Mouse (Mus musculus) neural tube, embryonic 15.5 days (tissue): Measurements from ENCODE around the gene Pdia3. TPM values are rescaled to one million over a fixed set of nuclear protein-coding genes. Genes with fewer than 3 reads are reported as not detected.

Experiments
- ATAC-seq: fragments of 200-750 bp; cut with Nextera tagmentation; 2 replicates; pipeline ENCODE4 v1.8.0; 2017; ENCODE audit warnings: mild to moderate bottlenecking, moderate TSS enrichment, moderate library complexity; ENCODE audit not compliant: low FRiP score
- H3K27ac ChIP-seq: fragments of 300-500 bp; sonication (generic); replicated peaks from 2 replicates; pipeline ENCODE4 v1.5.1; 2015; ENCODE audit warnings: mild to moderate bottlenecking, inconsistent platforms
- H3K27me3 ChIP-seq: fragments of 300-500 bp; sonication (generic); replicated peaks from 2 replicates; pipeline ENCODE4 v1.6.1; 2015; ENCODE audit warnings: inconsistent platforms
- H3K36me3 ChIP-seq: fragments of 300-500 bp; sonication (generic); 2 replicates; pipeline ENCODE4 v1.6.1; 2015; ENCODE audit warnings: inconsistent platforms
- H3K4me1 ChIP-seq: fragments of 300-500 bp; sonication (generic); 2 replicates; pipeline ENCODE4 v1.6.1; 2015; ENCODE audit warnings: inconsistent platforms
- H3K4me2 ChIP-seq: fragments of 300-500 bp; sonication (generic); 2 replicates; pipeline ENCODE4 v1.6.1; 2015; ENCODE audit warnings: inconsistent platforms, mild to moderate bottlenecking, moderate library complexity
- H3K4me3 ChIP-seq: fragments of 300-500 bp; sonication (generic); replicated peaks from 2 replicates; pipeline ENCODE4 v1.5.1; 2015; ENCODE audit warnings: mild to moderate bottlenecking, inconsistent platforms
- H3K9ac ChIP-seq: fragments of 300-500 bp; sonication (generic); replicated peaks from 2 replicates; pipeline ENCODE4 v1.6.1; 2015; ENCODE audit warnings: mild to moderate bottlenecking, inconsistent platforms
- H3K9me3 ChIP-seq: fragments of 300-500 bp; sonication (generic); replicated peaks from 2 replicates; pipeline ENCODE4 v1.6.1; 2016; ENCODE audit warnings: inconsistent platforms
- WGBS: fragments of 180-500 bp; shearing (Covaris S2); methylation state at CpG from one replicate; pipeline ENCODE4 v1.1.7; 2015; ENCODE audit warnings: mixed read lengths; 5-methylcytosine and 5-hydroxymethylcytosine counted together
- polyA plus RNA-seq: library from polyadenylated mRNA; unstranded; fragments of >200 nt; fragmentation: Nextera tagmentation; extraction: Ambion mirVana; gene quantifications from 2 replicates; pipeline ENCODE4 v1.2.1, GENCODE M21; 2015

Pdia3 gene
- polyA plus RNA-seq, 1 experiment from 2014 or later, result 400 TPM

- no peak within 1 kb of the TSS for H3K27ac ChIP-seq
- WGBS, result 81% methylated on average over 1 of the region's 1 CpGs
- no peak for ATAC-seq
- peaks cover 25% of the 10 kb centered on the region for H3K27me3 ChIP-seq
- H3K4me1 ChIP-seq, result peaks cover 24% of the 10 kb centered on the region
- peak within 1 kb of the TSS; percentile 62 for H3K4me2 ChIP-seq
- H3K9me3 ChIP-seq, result no peaks in the 10 kb centered on the region
- H3K9ac ChIP-seq, result 0 out of 2 replicates have a peak within 1 kb of the TSS, but pooled peaks have one; percentile 3
- H3K4me3 ChIP-seq, result no peak within 1 kb of the TSS; the same call in 1 of the 2 replicates
- peaks cover 8% of the 10 kb centered on the region for H3K36me3 ChIP-seq
Observed at GRCm38 (mm10) chr2:121444178-121444577, 30.6 kb downstream of the Pdia3 start, which contains the start of gene Ell3. Gene Ell3 (minus strand): TSS chr2:121444278.

- no peaks in the 10 kb centered on the region for H3K9me3 ChIP-seq
- H3K4me1 ChIP-seq, result peaks cover 25% of the 10 kb centered on the region
- H3K36me3 ChIP-seq, result no peaks in the 10 kb centered on the region
- WGBS, result 85% methylated on average over 3 of the region's 3 CpGs
- H3K27me3 ChIP-seq, result peaks cover 25% of the 10 kb centered on the region
- no peak overlapping the region for H3K27ac ChIP-seq
- ATAC-seq, result no peak
- H3K9ac ChIP-seq, result no peak overlapping the region
- no peak overlapping the region for H3K4me3 ChIP-seq
- no peak overlapping the region for H3K4me2 ChIP-seq
Observed at GRCm38 (mm10) chr2:121445117-121445516, 31.5 kb downstream of the Pdia3 start.

- H3K9ac ChIP-seq, result no peak overlapping the region
- peaks cover 15% of the 10 kb centered on the region for H3K27me3 ChIP-seq
- ATAC-seq, result no peak
- no peak overlapping the region for H3K4me2 ChIP-seq
- H3K36me3 ChIP-seq, result peaks cover 4% of the 10 kb centered on the region; the same call in 1 of the 2 replicates
- H3K4me3 ChIP-seq, result no peak overlapping the region
- no peaks in the 10 kb centered on the region for H3K9me3 ChIP-seq
- no peak overlapping the region for H3K27ac ChIP-seq
- H3K4me1 ChIP-seq, result peaks cover 37% of the 10 kb centered on the region
- WGBS, result 88% methylated on average over 4 of the region's 4 CpGs
Observed at GRCm38 (mm10) chr2:121446506-121446905, 32.9 kb downstream of the Pdia3 start.

GRCm38 (mm10) chr2:121447006-121447405 lies 33.4 kb downstream of the Pdia3 start:
- ATAC-seq, result no peak
- WGBS, result 92% methylated on average over 3 of the region's 3 CpGs
- Histone ChIP-seq H3K4me2 (no peak overlapping the region), H3K9me3 (no peaks in the 10 kb centered on the region), H3K36me3 (peaks cover 5% of the 10 kb centered on the region; the same call in 1 of the 2 replicates), H3K4me3 (no peak overlapping the region), H3K9ac (no peak overlapping the region), H3K4me1 (peaks cover 35% of the 10 kb centered on the region), H3K27me3 (peaks cover 10% of the 10 kb centered on the region), H3K27ac (no peak overlapping the region)

- peak overlapping the region; percentile 100 for H3K4me3 ChIP-seq
- H3K27ac ChIP-seq, result peak overlapping the region; percentile 98
- H3K36me3 ChIP-seq, result peaks cover 16% of the 10 kb centered on the region
- peak overlapping the region; percentile 34; the same call in 1 of the 2 replicates for H3K9ac ChIP-seq
- peak overlapping the region; percentile 87 for H3K4me2 ChIP-seq
- no peaks in the 10 kb centered on the region for H3K9me3 ChIP-seq
- peaks cover 26% of the 10 kb centered on the region for H3K4me1 ChIP-seq
- no peak for ATAC-seq
- WGBS, result 19% methylated on average over 9 of the region's 9 CpGs
- H3K27me3 ChIP-seq, result no peaks in the 10 kb centered on the region
Observed at GRCm38 (mm10) chr2:121448136-121448535, 34.6 kb downstream of the Pdia3 start.

- Histone ChIP-seq H3K36me3 (peaks cover 24% of the 10 kb centered on the region), H3K9me3 (no peaks in the 10 kb centered on the region), H3K4me2 (peak within 1 kb of the TSS; percentile 87), H3K27ac (peak within 1 kb of the TSS; percentile 98), H3K9ac (peak within 1 kb of the TSS; percentile 96), H3K27me3 (no peaks in the 10 kb centered on the region), H3K4me3 (peak within 1 kb of the TSS; percentile 100), H3K4me1 (peaks cover 26% of the 10 kb centered on the region)
- peak; percentile 98 for ATAC-seq
- 2% methylated on average over 72 of the region's 74 CpGs for WGBS
Observed at GRCm38 (mm10) chr2:121448739-121449535, 35.4 kb downstream of the Pdia3 start, which contains the start of gene Serf2. Gene Serf2 (plus strand): TSS chr2:121449195.

- peaks cover 24% of the 10 kb centered on the region for H3K36me3 ChIP-seq
- H3K9ac ChIP-seq, result peak overlapping the region; percentile 96
- no peaks in the 10 kb centered on the region for H3K27me3 ChIP-seq
- peak overlapping the region; percentile 100 for H3K4me3 ChIP-seq
- H3K4me1 ChIP-seq, result peaks cover 26% of the 10 kb centered on the region
- H3K9me3 ChIP-seq, result no peaks in the 10 kb centered on the region
- WGBS, result under 1% methylated on average over 46 of the region's 54 CpGs
- ATAC-seq, result peak; percentile 68
- H3K4me2 ChIP-seq, result peak overlapping the region; percentile 87
- peak overlapping the region; percentile 98 for H3K27ac ChIP-seq
Observed at GRCm38 (mm10) chr2:121449545-121450011, 36.0 kb downstream of the Pdia3 start.

- peaks cover 24% of the 10 kb centered on the region for H3K36me3 ChIP-seq
- WGBS, result 2% methylated on average over 7 of the region's 7 CpGs
- H3K4me3 ChIP-seq, result peak overlapping the region; percentile 100
- peaks cover 26% of the 10 kb centered on the region for H3K4me1 ChIP-seq
- H3K4me2 ChIP-seq, result peak overlapping the region; percentile 87
- no peaks in the 10 kb centered on the region for H3K9me3 ChIP-seq
- H3K27me3 ChIP-seq, result no peaks in the 10 kb centered on the region
- H3K27ac ChIP-seq, result peak overlapping the region; percentile 98
- peak overlapping the region; percentile 96 for H3K9ac ChIP-seq
- ATAC-seq, result peak; percentile 4; the same call in 1 of the 2 replicates
Observed at GRCm38 (mm10) chr2:121450093-121450492, 36.5 kb downstream of the Pdia3 start.

- H3K27me3 ChIP-seq, result no peaks in the 10 kb centered on the region
- no peak overlapping the region for H3K9ac ChIP-seq
- H3K4me3 ChIP-seq, result no peak overlapping the region
- no peak overlapping the region for H3K27ac ChIP-seq
- H3K36me3 ChIP-seq, result peaks cover 24% of the 10 kb centered on the region
- H3K4me1 ChIP-seq, result peaks cover 35% of the 10 kb centered on the region
- H3K9me3 ChIP-seq, result no peaks in the 10 kb centered on the region
- H3K4me2 ChIP-seq, result no peak overlapping the region
- no peak for ATAC-seq
- 89% methylated on average over 4 of the region's 4 CpGs for WGBS
Observed at GRCm38 (mm10) chr2:121452361-121452760, 38.8 kb downstream of the Pdia3 start.

- H3K27ac ChIP-seq, result no peak within 1 kb of the TSS
- H3K4me2 ChIP-seq, result no peak within 1 kb of the TSS
- H3K9ac ChIP-seq, result no peak within 1 kb of the TSS
- 84% methylated on average over 4 of the region's 4 CpGs for WGBS
- H3K36me3 ChIP-seq, result peaks cover 24% of the 10 kb centered on the region
- peaks cover 39% of the 10 kb centered on the region for H3K4me1 ChIP-seq
- no peaks in the 10 kb centered on the region for H3K27me3 ChIP-seq
- H3K4me3 ChIP-seq, result no peak within 1 kb of the TSS
- H3K9me3 ChIP-seq, result no peaks in the 10 kb centered on the region
- no peak for ATAC-seq
Observed at GRCm38 (mm10) chr2:121452990-121453389, 39.4 kb downstream of the Pdia3 start, which contains the start of gene Hypk. Gene Hypk (plus strand): TSS chr2:121453290.

- Histone ChIP-seq H3K4me2 (no peak overlapping the region), H3K27ac (no peak overlapping the region), H3K4me3 (no peak overlapping the region), H3K4me1 (peaks cover 36% of the 10 kb centered on the region), H3K36me3 (peaks cover 31% of the 10 kb centered on the region), H3K9me3 (no peaks in the 10 kb centered on the region), H3K9ac (no peak overlapping the region), H3K27me3 (no peaks in the 10 kb centered on the region)
- no peak for ATAC-seq
- 91% methylated on average over 6 of the region's 6 CpGs for WGBS
Observed at GRCm38 (mm10) chr2:121453917-121454316, 40.3 kb downstream of the Pdia3 start.

GRCm38 (mm10) chr2:121455534-121455933 lies 42.0 kb downstream of the Pdia3 start:
- H3K9ac ChIP-seq, result no peak overlapping the region
- H3K36me3 ChIP-seq, result peaks cover 42% of the 10 kb centered on the region
- H3K27ac ChIP-seq, result no peak overlapping the region
- no peak overlapping the region for H3K4me3 ChIP-seq
- 86% methylated on average over 5 of the region's 5 CpGs for WGBS
- H3K9me3 ChIP-seq, result no peaks in the 10 kb centered on the region
- H3K4me2 ChIP-seq, result no peak overlapping the region
- H3K4me1 ChIP-seq, result peaks cover 30% of the 10 kb centered on the region
- no peaks in the 10 kb centered on the region for H3K27me3 ChIP-seq
- ATAC-seq, result no peak
